Mouse (Mus musculus): ENCODE measurements around the gene Sept4. TPM values are rescaled to one million over a fixed set of nuclear protein-coding genes. Genes with fewer than 3 reads are reported as not detected.

Sept4 gene
- polyA plus RNA-seq, 1 experiment from 2014 or later = 12.0 TPM

- peak overlapping the region; percentile 96 for H3K27ac ChIP-seq (ENCODE audit: low read length)
- H3K4me1 ChIP-seq (ENCODE audit: control insufficient read depth, low read depth, low read length) = peaks cover 53% of the 10 kb centered on the region
- H3K36me3 ChIP-seq (ENCODE audit: control insufficient read depth, insufficient read depth) = peaks cover 5% of the 10 kb centered on the region
- H3K4me2 ChIP-seq (ENCODE audit: low read depth, low read length) = peak overlapping the region; percentile 88
- no peak for ATAC-seq (ENCODE audit: low read depth)
- WGBS (ENCODE audit: insufficient replicate concordance) = 31% methylated on average over 13 of the region's 13 CpGs
- no peaks in the 10 kb centered on the region for H3K27me3 ChIP-seq (ENCODE audit: control insufficient read depth, insufficient read depth, low read depth, low read length)
- no peaks in the 10 kb centered on the region for H3K9me3 ChIP-seq (replicated peaks; ENCODE audit: control insufficient read depth, low read length)
- peak overlapping the region; percentile 73 for H3K9ac ChIP-seq (ENCODE audit: low read depth, low read length)
- H3K4me3 ChIP-seq (ENCODE audit: low read depth, low read length) = peak overlapping the region; percentile 86
These were observed 24.3 kb downstream of the Sept4 start for GRCm38 (mm10) chr11:87592713-87593598.

- Histone ChIP-seq H3K9me3 (replicated peaks; ENCODE audit: control insufficient read depth, low read length) (no peaks in the 10 kb centered on the region), H3K27ac (ENCODE audit: low read length) (no peak overlapping the region), H3K4me2 (ENCODE audit: low read depth, low read length) (peak overlapping the region; percentile 97), H3K4me3 (ENCODE audit: low read depth, low read length) (peak overlapping the region; percentile 65), H3K27me3 (ENCODE audit: control insufficient read depth, insufficient read depth, low read depth, low read length) (no peaks in the 10 kb centered on the region), H3K36me3 (ENCODE audit: control insufficient read depth, insufficient read depth) (peaks cover 16% of the 10 kb centered on the region), H3K4me1 (ENCODE audit: control insufficient read depth, low read depth, low read length) (peaks cover 43% of the 10 kb centered on the region), H3K9ac (ENCODE audit: low read depth, low read length) (peak overlapping the region; percentile 71)
- WGBS (ENCODE audit: insufficient replicate concordance) = 4% methylated on average over 31 of the region's 37 CpGs
- peak; percentile 18 for ATAC-seq (ENCODE audit: low read depth)
These were observed 26.7 kb downstream of the Sept4 start for GRCm38 (mm10) chr11:87595327-87595841.

GRCm38 (mm10) chr11:87595976-87596375 lies 27.3 kb downstream of the Sept4 start:
- H3K27me3 ChIP-seq (ENCODE audit: control insufficient read depth, insufficient read depth, low read depth, low read length) = no peaks in the 10 kb centered on the region
- peaks cover 39% of the 10 kb centered on the region for H3K4me1 ChIP-seq (ENCODE audit: control insufficient read depth, low read depth, low read length)
- H3K9me3 ChIP-seq (replicated peaks; ENCODE audit: control insufficient read depth, low read length) = no peaks in the 10 kb centered on the region
- ATAC-seq (ENCODE audit: low read depth) = no peak
- H3K9ac ChIP-seq (ENCODE audit: low read depth, low read length) = peak overlapping the region; percentile 71
- H3K36me3 ChIP-seq (ENCODE audit: control insufficient read depth, insufficient read depth) = peaks cover 16% of the 10 kb centered on the region
- WGBS (ENCODE audit: insufficient replicate concordance) = 39% methylated on average over 7 of the region's 7 CpGs
- H3K4me3 ChIP-seq (ENCODE audit: low read depth, low read length) = peak overlapping the region; percentile 65
- peak overlapping the region; percentile 97 for H3K4me2 ChIP-seq (ENCODE audit: low read depth, low read length)
- H3K27ac ChIP-seq (ENCODE audit: low read length) = no peak overlapping the region

GRCm38 (mm10) chr11:87596492-87596891 lies 27.8 kb downstream of the Sept4 start:
- peaks cover 39% of the 10 kb centered on the region for H3K4me1 ChIP-seq (ENCODE audit: control insufficient read depth, low read depth, low read length)
- no peak overlapping the region for H3K9ac ChIP-seq (ENCODE audit: low read depth, low read length)
- H3K9me3 ChIP-seq (replicated peaks; ENCODE audit: control insufficient read depth, low read length) = no peaks in the 10 kb centered on the region
- no peak overlapping the region for H3K27ac ChIP-seq (ENCODE audit: low read length)
- 57% methylated on average over 2 of the region's 2 CpGs for WGBS (ENCODE audit: insufficient replicate concordance)
- H3K36me3 ChIP-seq (ENCODE audit: control insufficient read depth, insufficient read depth) = peaks cover 20% of the 10 kb centered on the region
- no peaks in the 10 kb centered on the region for H3K27me3 ChIP-seq (ENCODE audit: control insufficient read depth, insufficient read depth, low read depth, low read length)
- no peak overlapping the region for H3K4me3 ChIP-seq (ENCODE audit: low read depth, low read length)
- no peak for ATAC-seq (ENCODE audit: low read depth)
- peak overlapping the region; percentile 97; the same call in 1 of the 2 replicates for H3K4me2 ChIP-seq (ENCODE audit: low read depth, low read length)

- H3K27me3 ChIP-seq (ENCODE audit: control insufficient read depth, insufficient read depth, low read depth, low read length) = no peaks in the 10 kb centered on the region
- H3K9me3 ChIP-seq (replicated peaks; ENCODE audit: control insufficient read depth, low read length) = no peaks in the 10 kb centered on the region
- H3K27ac ChIP-seq (ENCODE audit: low read length) = no peak overlapping the region
- H3K4me1 ChIP-seq (ENCODE audit: control insufficient read depth, low read depth, low read length) = peaks cover 39% of the 10 kb centered on the region
- no peak for ATAC-seq (ENCODE audit: low read depth)
- no peak overlapping the region for H3K9ac ChIP-seq (ENCODE audit: low read depth, low read length)
- peaks cover 20% of the 10 kb centered on the region for H3K36me3 ChIP-seq (ENCODE audit: control insufficient read depth, insufficient read depth)
- H3K4me2 ChIP-seq (ENCODE audit: low read depth, low read length) = no peak overlapping the region
- H3K4me3 ChIP-seq (ENCODE audit: low read depth, low read length) = no peak overlapping the region
These were observed 28.4 kb downstream of the Sept4 start for GRCm38 (mm10) chr11:87597061-87597460.

- no peak overlapping the region for H3K9ac ChIP-seq (ENCODE audit: low read depth, low read length)
- peaks cover 20% of the 10 kb centered on the region for H3K4me1 ChIP-seq (ENCODE audit: control insufficient read depth, low read depth, low read length)
- ATAC-seq (ENCODE audit: low read depth) = no peak
- H3K36me3 ChIP-seq (ENCODE audit: control insufficient read depth, insufficient read depth) = peaks cover 41% of the 10 kb centered on the region
- H3K27ac ChIP-seq (ENCODE audit: low read length) = no peak overlapping the region
- no peaks in the 10 kb centered on the region for H3K9me3 ChIP-seq (replicated peaks; ENCODE audit: control insufficient read depth, low read length)
- no peak overlapping the region for H3K4me3 ChIP-seq (ENCODE audit: low read depth, low read length)
- no peaks in the 10 kb centered on the region for H3K27me3 ChIP-seq (ENCODE audit: control insufficient read depth, insufficient read depth, low read depth, low read length)
- no peak overlapping the region for H3K4me2 ChIP-seq (ENCODE audit: low read depth, low read length)
- WGBS (ENCODE audit: insufficient replicate concordance) = 81% methylated on average over 13 of the region's 13 CpGs
These were observed 30.8 kb downstream of the Sept4 start for GRCm38 (mm10) chr11:87599395-87600089.

- Histone ChIP-seq H3K4me2 (ENCODE audit: low read depth, low read length) (no peak overlapping the region), H3K27me3 (ENCODE audit: control insufficient read depth, insufficient read depth, low read depth, low read length) (no peaks in the 10 kb centered on the region), H3K9me3 (replicated peaks; ENCODE audit: control insufficient read depth, low read length) (no peaks in the 10 kb centered on the region), H3K4me1 (ENCODE audit: control insufficient read depth, low read depth, low read length) (peaks cover 14% of the 10 kb centered on the region), H3K27ac (ENCODE audit: low read length) (no peak overlapping the region), H3K9ac (ENCODE audit: low read depth, low read length) (no peak overlapping the region), H3K36me3 (ENCODE audit: control insufficient read depth, insufficient read depth) (peaks cover 49% of the 10 kb centered on the region), H3K4me3 (ENCODE audit: low read depth, low read length) (no peak overlapping the region)
- WGBS (ENCODE audit: insufficient replicate concordance) = 83% methylated on average over 10 of the region's 10 CpGs
- no peak for ATAC-seq (ENCODE audit: low read depth)
These were observed 31.7 kb downstream of the Sept4 start for GRCm38 (mm10) chr11:87600322-87600853.

GRCm38 (mm10) chr11:87602234-87602633 lies 33.5 kb downstream of the Sept4 start:
- Histone ChIP-seq H3K27me3 (ENCODE audit: control insufficient read depth, insufficient read depth, low read depth, low read length) (no peaks in the 10 kb centered on the region), H3K36me3 (ENCODE audit: control insufficient read depth, insufficient read depth) (peaks cover 51% of the 10 kb centered on the region), H3K4me1 (ENCODE audit: control insufficient read depth, low read depth, low read length) (no peaks in the 10 kb centered on the region), H3K27ac (ENCODE audit: low read length) (no peak overlapping the region), H3K4me2 (ENCODE audit: low read depth, low read length) (no peak overlapping the region), H3K9me3 (replicated peaks; ENCODE audit: control insufficient read depth, low read length) (no peaks in the 10 kb centered on the region), H3K4me3 (ENCODE audit: low read depth, low read length) (no peak overlapping the region), H3K9ac (ENCODE audit: low read depth, low read length) (no peak overlapping the region)
- WGBS (ENCODE audit: insufficient replicate concordance) = 91% methylated on average over 9 of the region's 9 CpGs
- ATAC-seq (ENCODE audit: low read depth) = no peak
